Mouse (Mus musculus) hindbrain, embryonic 11.5 days (tissue): ENCODE data around the gene Plcl1. TPM values are rescaled to one million over a fixed set of nuclear protein-coding genes. Genes with fewer than 3 reads are reported as not detected.

Experiments used
- ATAC-seq: fragments of 200-750 bp; cut with Nextera tagmentation; 2 replicates; pipeline ENCODE4 v1.8.0; 2017; ENCODE audit warnings: mild to moderate bottlenecking, moderate TSS enrichment, moderate library complexity; ENCODE audit not compliant: low FRiP score
- DNase-seq: peaks from one replicate; pipeline ENCODE4 v3.0.0-alpha.2; 2015; ENCODE audit warnings: low spot score
- H3K27ac ChIP-seq: fragments of 300-500 bp; sonication (generic); 2 replicates; pipeline ENCODE4 v1.5.1; 2014; ENCODE audit warnings: mild to moderate bottlenecking, low read depth, low read length
- H3K27me3 ChIP-seq: fragments of 300-500 bp; sonication (generic); 2 replicates; pipeline ENCODE4 v1.6.1; 2014; ENCODE audit warnings: mild to moderate bottlenecking, low read length, moderate library complexity, mixed read lengths; ENCODE audit not compliant: control insufficient read depth, insufficient read depth
- H3K36me3 ChIP-seq: fragments of 300-500 bp; sonication (generic); 2 replicates; pipeline ENCODE4 v1.6.1; 2014; ENCODE audit warnings: mild to moderate bottlenecking, low read length, moderate library complexity, mixed read lengths; ENCODE audit not compliant: control insufficient read depth, insufficient read depth
- H3K4me1 ChIP-seq: fragments of 300-500 bp; sonication (generic); replicated peaks from 2 replicates; pipeline ENCODE4 v1.6.1; 2014; ENCODE audit warnings: low read length, mixed read lengths; ENCODE audit not compliant: control insufficient read depth, insufficient read depth
- H3K4me2 ChIP-seq: fragments of 300-500 bp; sonication (generic); replicated peaks from 2 replicates; pipeline ENCODE4 v1.6.1; 2014; ENCODE audit warnings: mild to moderate bottlenecking, low read depth, low read length
- H3K4me3 ChIP-seq: fragments of 300-500 bp; sonication (generic); 2 replicates; pipeline ENCODE4 v1.5.1; 2014; ENCODE audit warnings: low read depth, low read length
- H3K9ac ChIP-seq: fragments of 300-500 bp; sonication (generic); 2 replicates; pipeline ENCODE4 v1.6.1; 2014; ENCODE audit warnings: low read depth, low read length
- H3K9me3 ChIP-seq: fragments of 300-500 bp; sonication (generic); 2 replicates; pipeline ENCODE4 v1.6.1; 2016; ENCODE audit warnings: low read length; ENCODE audit not compliant: control insufficient read depth
- WGBS: fragments of 180-500 bp; shearing (Covaris S2); extraction: QIAGEN DNeasy Blood & Tissue Kit; methylation state at CpG from one replicate; pipeline ENCODE4 v1.1.7; 2014; 5-methylcytosine and 5-hydroxymethylcytosine counted together
- polyA plus RNA-seq: library from polyadenylated mRNA; unstranded; fragments of >200 nt; fragmentation: Nextera tagmentation; extraction: Ambion mirVana; gene quantifications from 2 replicates; pipeline ENCODE4 v1.2.1, GENCODE M21; 2014

The Plcl1 gene
- 2.1 and 2.8 TPM in 2 replicates for polyA plus RNA-seq

GRCm38 (mm10) chr1:55405272-55406022 lies at the start of gene Plcl1:
Gene Plcl1, plus strand, starts transcription at chr1:55405921.
- ATAC-seq (peak; percentile 99), DNase-seq (peak; percentile 92)
- Histone ChIP-seq H3K4me3 (peak within 1 kb of the TSS; percentile 69), H3K27ac (peak within 1 kb of the TSS; percentile 42), H3K4me1 (no peaks in the 10 kb centered on the region), H3K4me2 (peak within 1 kb of the TSS; percentile 85), H3K36me3 (no peaks in the 10 kb centered on the region), H3K9me3 (no peaks in the 10 kb centered on the region), H3K27me3 (no peaks in the 10 kb centered on the region), H3K9ac (peak within 1 kb of the TSS; percentile 66)
- WGBS = 3% methylated on average over 49 of the region's 51 CpGs

GRCm38 (mm10) chr1:55362634-55363033 lies 43.1 kb upstream of the Plcl1 start:
- peaks cover 14% of the 10 kb centered on the region for H3K27me3 ChIP-seq
- 40% methylated on average over 33 of the region's 49 CpGs for WGBS
- H3K36me3 ChIP-seq = no peaks in the 10 kb centered on the region
- ATAC-seq (peak; percentile 68), DNase-seq (peak; percentile 10)
- no peak overlapping the region for H3K27ac ChIP-seq
- no peak overlapping the region for H3K4me3 ChIP-seq
- no peaks in the 10 kb centered on the region for H3K9me3 ChIP-seq
- H3K4me2 ChIP-seq = peak overlapping the region; percentile 51; the same call in 1 of the 2 replicates
- H3K9ac ChIP-seq = no peak overlapping the region
- H3K4me1 ChIP-seq = no peaks in the 10 kb centered on the region

- Histone ChIP-seq H3K36me3 (no peaks in the 10 kb centered on the region), H3K9ac (no peak within 1 kb of the TSS), H3K27me3 (peaks cover 14% of the 10 kb centered on the region), H3K4me3 (peak within 1 kb of the TSS; percentile 44), H3K27ac (no peak within 1 kb of the TSS), H3K9me3 (no peaks in the 10 kb centered on the region), H3K4me1 (no peaks in the 10 kb centered on the region), H3K4me2 (peak within 1 kb of the TSS; percentile 51)
- 14% methylated on average over 56 of the region's 68 CpGs for WGBS
- peak; percentile 93 for ATAC-seq
- peak; percentile 83 for DNase-seq
These were observed 42.6 kb upstream of the Plcl1 start, which contains the start of gene Boll for GRCm38 (mm10) chr1:55363044-55363565. Gene Boll, minus strand, starts transcription at chr1:55363469.

GRCm38 (mm10) chr1:55363586-55363985 lies 42.1 kb upstream of the Plcl1 start:
- Histone ChIP-seq H3K4me2 (peak overlapping the region; percentile 51), H3K9ac (no peak overlapping the region), H3K4me3 (peak overlapping the region; percentile 44), H3K4me1 (no peaks in the 10 kb centered on the region), H3K27me3 (peaks cover 14% of the 10 kb centered on the region), H3K36me3 (no peaks in the 10 kb centered on the region), H3K9me3 (no peaks in the 10 kb centered on the region), H3K27ac (no peak overlapping the region)
- ATAC-seq = peak; percentile 88
- peak; percentile 70 for DNase-seq
- WGBS = 3% methylated on average over 21 of the region's 27 CpGs

- H3K27me3 ChIP-seq = no peaks in the 10 kb centered on the region
- no peaks in the 10 kb centered on the region for H3K9me3 ChIP-seq
- no peak overlapping the region for H3K27ac ChIP-seq
- no peak overlapping the region for H3K9ac ChIP-seq
- DNase-seq (no peak), ATAC-seq (no peak)
- H3K4me2 ChIP-seq = no peak overlapping the region
- no peak overlapping the region for H3K4me3 ChIP-seq
- 91% methylated on average over 3 of the region's 3 CpGs for WGBS
- no peaks in the 10 kb centered on the region for H3K4me1 ChIP-seq
- H3K36me3 ChIP-seq = no peaks in the 10 kb centered on the region
These were observed 33.1 kb upstream of the Plcl1 start for GRCm38 (mm10) chr1:55372626-55373025.

- Histone ChIP-seq H3K9me3 (no peaks in the 10 kb centered on the region), H3K4me1 (no peaks in the 10 kb centered on the region), H3K4me2 (no peak overlapping the region), H3K27me3 (no peaks in the 10 kb centered on the region), H3K4me3 (no peak overlapping the region), H3K27ac (no peak overlapping the region), H3K9ac (no peak overlapping the region), H3K36me3 (no peaks in the 10 kb centered on the region)
- DNase-seq = no peak
- no peak for ATAC-seq
- 71% methylated on average over 2 of the region's 2 CpGs for whole genome bisulfite sequencing
These were observed 25.2 kb upstream of the Plcl1 start for GRCm38 (mm10) chr1:55380527-55380926.

GRCm38 (mm10) chr1:55383114-55383773 lies 22.5 kb upstream of the Plcl1 start:
- DNase-seq = peak; percentile 90
- H3K27me3 ChIP-seq = no peaks in the 10 kb centered on the region
- no peak overlapping the region for H3K27ac ChIP-seq
- no peak overlapping the region for H3K4me2 ChIP-seq
- H3K4me3 ChIP-seq = no peak overlapping the region
- H3K36me3 ChIP-seq = no peaks in the 10 kb centered on the region
- H3K4me1 ChIP-seq = no peaks in the 10 kb centered on the region
- ATAC-seq = peak; percentile 84
- H3K9me3 ChIP-seq = no peaks in the 10 kb centered on the region
- WGBS = 15% methylated on average over 9 of the region's 9 CpGs
- no peak overlapping the region for H3K9ac ChIP-seq

- H3K9ac ChIP-seq = no peak overlapping the region
- WGBS = 49% methylated on average over 5 of the region's 5 CpGs
- H3K4me2 ChIP-seq = no peak overlapping the region
- H3K27me3 ChIP-seq = no peaks in the 10 kb centered on the region
- H3K27ac ChIP-seq = no peak overlapping the region
- H3K4me1 ChIP-seq = no peaks in the 10 kb centered on the region
- no peak for DNase-seq
- no peak for ATAC-seq
- no peaks in the 10 kb centered on the region for H3K9me3 ChIP-seq
- H3K36me3 ChIP-seq = no peaks in the 10 kb centered on the region
- H3K4me3 ChIP-seq = no peak overlapping the region
These were observed 5.8 kb upstream of the Plcl1 start for GRCm38 (mm10) chr1:55399891-55400290.
